In genomic region chr1:27169278-27169677, GRCm38 (mm10) we compare ENCODE assay signal across 25 mouse cellular contexts.
A peak's percentile ranks its signal among the peaks of the same experiment; 100 is the strongest.
DNase-seq lines count a peak whose midpoint lies in the region; ATAC-seq and TF ChIP-seq lines count a peak whose summit lies in the region.
"Had no signal": no experiment of that assay in that cellular context is flagged by ENCODE, and none has a peak within 500 bp of the region (broad histone marks: within the 10 kb centered on the region; RNA-seq: fewer than 3 reads in every experiment).

No protein-coding gene starts in this region.

- no peaks in the 10 kb centered on the region for H3K27me3 ChIP-seq in hindbrain, embryonic 14.5 days (ENCODE audit: control insufficient read depth, insufficient read depth, low read length)
- no peaks in the 10 kb centered on the region for H3K27me3 ChIP-seq in hindbrain, embryonic 12.5 days
- H3K27me3 ChIP-seq: limb, embryonic 15.5 days; liver, embryonic 15.5 days; neural tube, embryonic 13.5 days; Patski had no signal

- H3K4me3 ChIP-seq in hindbrain, embryonic 14.5 days (replicated peaks; ENCODE audit: low read length), result no peak overlapping the region
- no peak overlapping the region for H3K4me3 ChIP-seq in hindbrain, embryonic 12.5 days
- H3K4me3 ChIP-seq: erythroblast, embryonic 14.5 days; gastrocnemius, adult 2 months; limb, embryonic 15.5 days; liver, embryonic 15.5 days; midbrain, embryonic 10.5 days; neural tube, embryonic 13.5 days had no signal

- no peak for ATAC-seq in hindbrain, embryonic 14.5 days (ENCODE audit: low FRiP score)
- no peak for ATAC-seq in hindbrain, embryonic 12.5 days (ENCODE audit: low FRiP score)
- ATAC-seq: inflammation-experienced regulatory T-cells, adult 6 months; Patski had no signal

- H3K36me3 ChIP-seq in hindbrain, embryonic 14.5 days (replicated peaks; ENCODE audit: control insufficient read depth, insufficient read depth), result no peaks in the 10 kb centered on the region
- H3K36me3 ChIP-seq in hindbrain, embryonic 12.5 days, result no peaks in the 10 kb centered on the region
- H3K36me3 ChIP-seq: limb, embryonic 15.5 days; liver, embryonic 15.5 days; midbrain, embryonic 10.5 days; neural tube, embryonic 13.5 days had no signal

- no peak overlapping the region for H3K9ac ChIP-seq in hindbrain, embryonic 14.5 days
- H3K9ac ChIP-seq in hindbrain, embryonic 12.5 days, result no peak overlapping the region
- H3K9ac ChIP-seq: limb, embryonic 15.5 days; liver, embryonic 15.5 days; neural tube, embryonic 13.5 days had no signal

- H3K4me2 ChIP-seq in hindbrain, embryonic 14.5 days (replicated peaks), result no peak overlapping the region
- H3K4me2 ChIP-seq in hindbrain, embryonic 12.5 days (replicated peaks), result no peak overlapping the region
- H3K4me2 ChIP-seq: heart, embryonic 11.5 days; limb, embryonic 15.5 days; liver, embryonic 15.5 days; neural tube, embryonic 13.5 days had no signal

- no peak overlapping the region for H3K27ac ChIP-seq in hindbrain, embryonic 14.5 days
- H3K27ac ChIP-seq in hindbrain, embryonic 12.5 days, result no peak overlapping the region
- H3K27ac ChIP-seq: gastrocnemius, adult 2 months; limb, embryonic 15.5 days; liver, embryonic 15.5 days; macrophage; midbrain, embryonic 10.5 days; neural tube, embryonic 13.5 days had no signal

- no peak for TF ChIP-seq POLR2A in brain, embryonic 14.5 days (IDR thresholded peaks at IDR 0.05; ENCODE audit: borderline replicate concordance, extremely low read depth, insufficient read depth, insufficient read length, poor library complexity, severe bottlenecking)

- 74% methylated on average over 4 of the region's 4 CpGs for WGBS in hindbrain, embryonic 14.5 days
- WGBS in hindbrain, embryonic 12.5 days, result 87% methylated on average over 4 of the region's 4 CpGs

- no peaks in the 10 kb centered on the region for H3K4me1 ChIP-seq in hindbrain, embryonic 14.5 days (replicated peaks; ENCODE audit: control insufficient read depth, insufficient read depth, low read length)
- no peaks in the 10 kb centered on the region for H3K4me1 ChIP-seq in hindbrain, embryonic 12.5 days
- H3K4me1 ChIP-seq: limb, embryonic 15.5 days; liver, embryonic 15.5 days; midbrain, embryonic 10.5 days; neural tube, embryonic 13.5 days had no signal

- peak; percentile 44 for DNase-seq in hindbrain, embryonic 14.5 days (ENCODE audit: low spot score)
- peak; percentile 9 for DNase-seq in MN1 (ENCODE audit: low spot score)
- peak; percentile 72 for DNase-seq in brain, embryonic 14.5 days (ENCODE audit: low read depth)
- DNase-seq in layer of hippocampus, adult 11-12 months (ENCODE audit: low spot score), result peak; percentile 16
- DNase-seq in Muller cell, postnatal 12 days (ENCODE audit: inconsistent ontology term), result no peak
- no peak for DNase-seq in urinary bladder, postnatal 10 days (ENCODE audit: low spot score)
- no peak for DNase-seq in kidney, adult 18-20 months
- DNase-seq: adrenal gland, postnatal 10 days; gastrocnemius, adult 2 months; heart, postnatal 14 days; kidney, adult 9 months; kidney, postnatal 25 days; spleen, adult 18-20 months; thymus, adult 18-20 months; thymus, postnatal 4 days had no signal

- no peak for TF ChIP-seq CTCF in brain, embryonic 14.5 days (IDR thresholded peaks at IDR 0.05; ENCODE audit: borderline replicate concordance, extremely low read depth, insufficient read depth, insufficient read length)

- no peaks in the 10 kb centered on the region for H3K9me3 ChIP-seq in hindbrain, embryonic 14.5 days (ENCODE audit: control insufficient read depth, low read length)
- H3K9me3 ChIP-seq in hindbrain, embryonic 12.5 days (replicated peaks), result no peaks in the 10 kb centered on the region
- H3K9me3 ChIP-seq: limb, embryonic 15.5 days; liver, embryonic 15.5 days; midbrain, embryonic 10.5 days; neural tube, embryonic 13.5 days had no signal

Comparison
In these comparisons a context has a peak if more than half of its experiments do, and no peak if none do; other contexts are left out.
1. DNase-seq: peak in hindbrain, embryonic 14.5 days (single experiment), MN1 (single experiment), brain, embryonic 14.5 days (single experiment) and layer of hippocampus, adult 11-12 months (single experiment); none in Muller cell, postnatal 12 days (single experiment), urinary bladder, postnatal 10 days (single experiment) and kidney, adult 18-20 months (single experiment).